Mouse (Mus musculus): ENCODE results near the gene Plagl1.

Plagl1 gene

DNA sequence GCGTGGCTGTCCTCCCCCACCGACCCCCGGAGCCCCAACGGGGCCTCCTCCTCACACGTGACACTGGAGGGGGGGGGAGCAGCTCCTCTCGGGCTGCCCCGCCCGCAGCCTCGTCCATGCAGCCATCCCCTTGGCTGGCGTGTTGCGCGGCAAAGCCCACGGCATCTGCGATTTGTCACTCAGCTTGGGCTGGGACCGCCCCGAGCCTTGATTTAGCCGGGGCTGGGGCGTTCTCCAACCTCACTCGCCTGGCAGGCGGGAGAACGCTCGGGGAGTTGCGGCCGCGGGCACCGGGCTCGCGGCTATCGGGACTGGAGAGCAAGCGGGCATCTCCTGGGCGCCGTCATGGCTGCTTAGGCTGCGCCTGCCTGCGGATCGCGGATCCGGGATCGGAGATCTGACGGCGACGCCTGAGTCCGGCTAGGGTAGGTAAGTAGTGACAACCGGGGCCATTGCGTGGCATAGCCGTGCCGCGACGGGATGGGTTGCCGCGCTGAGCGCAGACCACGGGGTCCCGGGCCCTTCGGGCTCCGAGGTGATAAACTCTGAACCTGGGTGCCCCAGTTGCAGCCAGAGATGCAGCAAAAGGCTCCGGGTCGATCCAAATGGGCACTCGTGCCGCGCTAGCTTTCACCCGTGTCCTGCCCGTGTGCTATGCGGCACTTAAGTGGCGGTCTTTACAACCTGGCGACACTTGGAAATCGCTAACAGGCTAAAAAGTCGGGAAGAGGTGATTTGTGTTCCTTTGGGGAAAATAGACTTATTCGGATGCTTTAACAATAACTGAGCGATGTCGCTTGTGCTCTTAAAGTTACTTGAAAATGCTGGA lies 30.5 kb downstream of the Plagl1 start:
- DNase-seq (ENCODE audit: low spot score in 2 of 2): peak; percentile 56 to 68

DNA sequence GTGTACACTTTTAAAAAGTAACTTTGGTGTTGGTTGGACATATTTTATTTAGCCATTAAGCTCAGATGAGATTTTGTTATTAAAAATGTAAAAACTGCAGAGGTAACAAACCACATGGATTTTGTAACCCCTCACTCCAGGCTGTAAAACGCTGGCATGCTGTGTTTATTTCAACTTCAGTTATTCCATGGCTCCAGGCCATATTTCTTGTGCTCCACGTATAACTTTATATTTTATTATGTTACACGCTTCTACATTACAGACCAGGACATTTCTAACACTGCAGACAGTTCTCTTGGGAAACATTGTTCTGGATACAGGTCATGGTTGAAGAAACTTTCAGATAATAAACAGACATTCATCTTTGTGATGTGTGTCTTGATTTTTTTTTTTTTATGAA lies 32.7 kb downstream of the Plagl1 start:
- DNase-seq (ENCODE audit: low spot score in 2 of 2): no peak

DNA sequence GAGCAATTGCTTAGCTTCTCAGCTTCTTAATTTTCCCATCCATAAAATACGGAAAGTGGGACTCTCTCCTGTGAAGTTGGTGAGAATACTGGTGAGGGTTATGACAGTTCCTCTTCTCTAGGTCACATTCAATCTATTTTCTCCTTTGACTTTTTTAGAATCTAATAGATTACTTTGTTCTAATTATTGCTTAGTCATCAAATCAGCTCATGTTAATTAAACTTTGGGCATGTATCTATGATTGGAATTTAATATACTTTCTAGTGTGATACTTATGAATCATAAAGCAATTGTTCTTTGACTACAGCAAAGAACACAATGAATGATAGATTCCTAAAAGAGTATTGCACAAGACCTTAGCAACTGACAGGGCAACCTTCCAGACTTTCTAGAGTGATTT lies 38.6 kb downstream of the Plagl1 start:
- DNase-seq (ENCODE audit: low spot score in 2 of 2): no peak

- no peak for DNase-seq (ENCODE audit: low spot score in 2 of 2)
These were observed 39.9 kb downstream of the Plagl1 start for GRCm38 (mm10) chr10:13100061-13100648.

GRCm38 (mm10) chr10:13102360-13102759 lies 42.1 kb downstream of the Plagl1 start:
- DNase-seq (ENCODE audit: low spot score in 2 of 2): no peak

- no peak for DNase-seq (ENCODE audit: low spot score in 2 of 2)
These were observed 43.5 kb downstream of the Plagl1 start for GRCm38 (mm10) chr10:13103838-13104237.

- no peak for DNase-seq (ENCODE audit: low spot score in 2 of 2)
These were observed 46.8 kb downstream of the Plagl1 start for GRCm38 (mm10) chr10:13106909-13107624.

DNA sequence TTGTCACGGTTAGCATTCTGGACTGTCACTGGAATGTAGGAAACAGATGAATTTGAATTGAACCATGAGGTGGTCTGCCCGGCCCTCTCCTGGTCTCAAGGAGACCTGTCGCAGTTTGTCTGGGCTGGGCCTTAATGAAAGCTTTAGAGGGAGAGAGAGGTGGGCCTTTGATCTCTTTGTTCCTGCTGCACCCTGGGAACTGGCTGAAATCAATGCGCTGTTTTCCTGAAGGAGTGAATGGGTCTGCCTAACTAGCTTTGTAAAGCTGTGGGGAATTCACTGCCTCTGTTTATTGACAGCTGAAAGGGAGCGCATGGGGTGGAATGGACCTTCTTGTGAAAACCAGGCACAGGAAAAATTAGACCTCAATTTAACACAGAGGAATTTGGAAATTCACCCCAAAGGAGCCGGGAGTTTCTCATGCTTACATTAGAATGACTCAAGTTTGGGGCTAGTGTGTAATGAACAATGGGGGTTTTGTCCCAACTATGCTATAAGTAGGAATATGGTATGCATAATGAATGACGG lies 47.8 kb downstream of the Plagl1 start:
- DNase-seq (ENCODE audit: low spot score in 2 of 2): no peak

DNA sequence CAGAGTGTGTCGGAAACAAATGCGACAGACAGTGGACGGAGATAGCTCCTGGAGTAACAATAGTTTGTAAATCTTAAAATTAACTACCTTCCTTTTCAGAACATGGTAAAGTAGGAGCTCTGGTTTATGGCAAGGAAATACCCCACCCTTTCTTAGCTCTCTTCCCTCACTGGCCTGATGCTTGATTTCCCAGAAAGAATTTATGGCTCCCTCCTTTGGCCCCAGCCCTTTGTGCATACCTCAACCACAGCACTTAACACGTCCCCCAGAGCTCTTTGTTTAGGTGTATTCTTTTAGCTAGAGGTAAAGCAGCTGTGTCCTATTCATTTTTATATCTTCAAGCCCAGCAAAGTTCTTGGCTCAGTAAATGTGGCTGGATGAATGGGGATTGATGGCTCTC lies 48.5 kb downstream of the Plagl1 start:
- no peak for DNase-seq (ENCODE audit: low spot score in 2 of 2)

GRCm38 (mm10) chr10:13109781-13110180 lies 49.5 kb downstream of the Plagl1 start:
- DNase-seq (ENCODE audit: low spot score in 2 of 2): no peak

DNA sequence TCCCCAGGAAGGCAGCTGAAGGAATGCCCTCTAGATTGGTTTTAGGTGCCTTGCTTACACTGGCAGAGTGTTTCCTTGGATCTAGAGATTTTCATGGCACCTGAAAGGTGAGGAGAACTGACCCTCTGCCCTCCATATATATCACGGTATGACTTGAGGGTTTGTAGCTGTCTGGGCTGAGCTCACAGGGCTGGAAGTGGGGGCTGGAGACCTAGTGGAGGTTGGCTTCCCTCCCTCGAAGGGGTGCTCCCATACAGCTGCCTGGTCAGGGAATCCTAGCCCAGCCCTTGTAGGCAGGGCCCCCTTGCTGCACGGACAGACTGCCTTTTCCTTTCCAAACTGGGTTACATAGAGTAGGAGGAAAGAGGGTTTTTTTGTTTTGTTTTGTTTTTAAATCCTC lies 52.5 kb downstream of the Plagl1 start:
- DNase-seq (ENCODE audit: low spot score in 2 of 2): no peak

DNA sequence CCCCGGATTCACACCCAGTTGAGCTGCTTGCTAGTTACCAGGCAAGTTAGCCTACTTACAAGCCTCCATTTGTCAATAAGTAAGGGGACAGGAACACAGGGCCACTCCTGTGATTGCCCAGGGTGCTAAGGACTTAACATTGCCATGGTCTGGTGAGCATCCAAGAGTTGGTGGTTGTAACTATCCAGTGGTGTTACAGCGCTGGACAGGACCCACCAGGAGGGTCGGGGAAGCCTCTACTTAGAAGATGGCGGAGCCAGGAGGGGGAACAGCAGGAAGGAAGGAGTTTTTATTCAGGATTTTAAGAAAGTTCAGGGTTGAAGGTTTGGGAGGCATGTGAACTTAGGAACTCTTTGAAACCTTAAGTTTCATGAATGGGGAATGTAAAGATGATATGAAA lies 53.3 kb downstream of the Plagl1 start:
- no peak for DNase-seq (ENCODE audit: low spot score in 2 of 2)

DNA sequence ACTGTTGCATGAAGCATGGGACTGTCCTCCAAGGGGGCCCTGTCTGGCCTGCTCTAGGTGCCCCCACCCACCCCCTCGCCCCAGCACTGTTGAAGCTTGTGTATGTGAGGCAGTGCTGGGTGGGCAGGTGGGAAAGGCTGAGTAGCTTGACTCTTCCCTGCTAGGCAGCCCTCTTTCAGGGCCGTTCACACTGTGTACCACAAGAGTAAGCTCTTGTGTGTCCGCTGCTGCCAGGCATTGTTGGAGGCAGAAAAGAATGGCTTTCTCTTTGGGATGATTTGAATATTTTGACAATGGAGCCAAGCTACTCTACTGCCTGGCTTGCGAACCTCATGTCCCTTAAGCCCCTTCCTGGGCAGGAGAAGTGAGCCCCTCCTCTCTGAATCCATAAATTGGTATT lies 54.7 kb downstream of the Plagl1 start:
- DNase-seq (ENCODE audit: low spot score in 2 of 2): no peak

- no peak for DNase-seq (ENCODE audit: low spot score in 2 of 2)
These were observed 56.7 kb downstream of the Plagl1 start for GRCm38 (mm10) chr10:13116706-13117665.

- no peak for DNase-seq (ENCODE audit: low spot score in 2 of 2)
These were observed 57.9 kb downstream of the Plagl1 start for GRCm38 (mm10) chr10:13118024-13118769.

DNA sequence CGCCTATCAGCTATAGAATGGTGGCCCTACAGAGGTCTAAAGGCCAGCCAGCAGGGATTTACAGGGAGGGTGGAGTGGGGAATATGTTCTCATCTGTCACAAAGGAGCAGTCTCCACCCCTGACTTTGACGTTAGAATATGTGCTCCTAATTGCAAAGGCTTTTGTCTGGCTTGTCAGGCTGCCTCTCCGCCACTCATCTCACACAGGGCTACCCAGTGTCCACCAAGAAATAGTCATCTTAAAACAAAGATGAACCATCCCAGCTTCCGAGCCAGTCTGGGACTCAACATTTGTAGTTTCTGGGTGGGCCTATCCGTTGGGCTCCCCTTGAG lies 58.4 kb downstream of the Plagl1 start:
- no peak for DNase-seq (ENCODE audit: low spot score in 2 of 2)

DNA sequence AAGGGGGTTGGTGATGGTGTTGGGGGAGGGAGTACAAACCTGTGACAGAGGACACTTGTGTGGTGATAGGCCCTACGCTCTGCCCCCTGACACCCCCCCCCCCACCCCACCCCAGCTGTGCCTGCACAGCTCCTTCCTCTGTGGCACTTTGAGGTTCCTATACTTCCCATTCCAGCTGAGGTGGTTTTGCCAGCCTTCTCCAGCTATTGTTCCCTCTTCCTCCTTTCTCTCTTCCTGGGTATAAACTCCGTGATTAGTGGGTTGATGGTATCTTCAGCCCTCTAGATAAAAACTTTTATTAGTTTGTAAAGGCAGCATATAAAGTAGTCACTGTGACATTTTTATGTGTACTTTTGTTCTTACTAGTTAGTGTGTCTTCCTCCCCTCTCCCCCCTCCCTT lies 59.0 kb downstream of the Plagl1 start:
- DNase-seq (ENCODE audit: low spot score in 2 of 2): no peak

- no peak for DNase-seq (ENCODE audit: low spot score in 2 of 2)
These were observed 65.5 kb downstream of the Plagl1 start for GRCm38 (mm10) chr10:13125811-13126210.

DNA sequence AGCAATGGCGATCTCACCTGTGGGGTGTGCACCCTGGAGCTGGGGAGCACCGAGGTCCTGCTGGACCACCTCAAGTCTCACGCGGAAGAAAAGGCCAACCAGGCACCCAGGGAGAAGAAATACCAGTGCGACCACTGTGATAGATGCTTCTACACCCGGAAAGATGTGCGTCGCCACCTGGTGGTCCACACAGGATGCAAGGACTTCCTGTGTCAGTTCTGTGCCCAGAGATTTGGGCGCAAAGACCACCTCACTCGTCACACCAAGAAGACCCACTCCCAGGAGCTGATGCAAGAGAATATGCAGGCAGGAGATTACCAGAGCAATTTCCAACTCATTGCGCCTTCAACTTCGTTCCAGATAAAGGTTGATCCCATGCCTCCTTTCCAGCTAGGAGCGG lies 67.0 kb downstream of the Plagl1 start:
- no peak for DNase-seq (ENCODE audit: low spot score in 2 of 2)

- DNase-seq (ENCODE audit: low spot score in 2 of 2): no peak
These were observed 67.6 kb downstream of the Plagl1 start for GRCm38 (mm10) chr10:13127946-13128345.

GRCm38 (mm10) chr10:13133850-13134249 lies 73.5 kb downstream of the Plagl1 start:
- DNase-seq (ENCODE audit: low spot score in 2 of 2): no peak
